Mouse (Mus musculus): ENCODE measurements around the gene Bmp8a.
"Not testable (repeated sequence)": the region's sequence is repeated elsewhere in the genome, so short reads cannot be mapped to it uniquely, and the experiment has no call there.

GRCm38 (mm10) chr4:123331961-123332360 lies 11.1 kb downstream of the Bmp8a start:
- TF ChIP-seq POLR2A (IDR thresholded peaks at IDR 0.05; ENCODE audit: borderline replicate concordance, insufficient read depth, low read length); CTCF (IDR thresholded peaks at IDR 0.05; ENCODE audit: borderline replicate concordance, insufficient read depth, low read depth, low read length): not testable (repeated sequence)
